Mouse (Mus musculus) urinary bladder, adult 2 months (tissue): ENCODE measurements at regions not wholly inside any gene's neighbourhood (a gene's known extent, or its start where the extent isn't known, plus 50 kb on each side); places are given as distances from the start of the nearest gene placed in this dataset.

Experiments
- DNase-seq: peaks from one replicate; pipeline ENCODE4 v3.0.0; 2022; ENCODE audit warnings: low spot score

GRCm38 (mm10) chr8:113183186-113183585 lies 452.2 kb upstream of the Mon1b start:
- DNase-seq = no peak

GRCm38 (mm10) chr8:113190537-113190936 lies 444.9 kb upstream of the Mon1b start:
- no peak for DNase-seq

- no peak for DNase-seq
Observed at GRCm38 (mm10) chr8:113191537-113191936, 443.9 kb upstream of the Mon1b start.
